Mouse (Mus musculus): ENCODE results near the gene Nckap5.

DNA sequence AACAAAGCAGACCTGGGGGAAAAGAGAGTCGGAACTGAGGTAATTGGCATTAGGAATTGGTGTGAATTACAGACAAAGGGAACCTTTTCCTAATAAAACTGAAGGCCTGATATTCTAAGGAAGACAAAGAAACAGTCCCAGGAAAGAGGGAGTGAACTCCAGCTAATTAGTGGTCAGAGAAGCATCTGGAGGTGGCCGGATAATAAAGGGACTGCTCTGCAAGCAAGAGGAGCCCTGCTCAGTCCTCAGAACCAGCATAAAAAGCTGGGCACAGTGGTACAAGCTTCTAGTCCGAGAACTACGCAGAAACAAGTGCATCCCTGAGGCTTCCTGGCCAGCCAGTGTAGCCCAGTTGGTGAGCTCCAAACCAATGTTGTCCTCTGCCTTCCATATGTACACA lies 754.3 kb downstream of the Nckap5 start:
- TF ChIP-seq CTCF (IDR thresholded peaks at IDR 0.05; ENCODE audit: control insufficient read depth, insufficient read depth, insufficient read length) (no peak), MYOG (IDR thresholded peaks at IDR 0.05; ENCODE audit: control insufficient read depth, extremely low read depth, insufficient read length) (no peak), MAX (IDR thresholded peaks at IDR 0.05) (no peak), USF1 (IDR thresholded peaks at IDR 0.05; ENCODE audit: low read depth) (no peak), MYOD1 (IDR thresholded peaks at IDR 0.05; ENCODE audit: control insufficient read depth, insufficient read length, low read depth) (no peak), CEBPB (IDR thresholded peaks at IDR 0.05; ENCODE audit: low read depth) (no peak), FOSL1 (IDR thresholded peaks at IDR 0.05; ENCODE audit: insufficient read depth, low read length, poor library complexity, severe bottlenecking) (no peak)

All from C2C12 (cell line).